Mouse (Mus musculus) spleen, adult 12 weeks (tissue): ENCODE results near the gene Ass1.
"Not testable (repeated sequence)": the region's sequence is repeated elsewhere in the genome, so short reads cannot be mapped to it uniquely, and the experiment has no call there.

Source experiments
- DNase-seq: peaks from one replicate; pipeline ENCODE4 v3.0.0; 2022; ENCODE audit warnings: low spot score

Ass1 gene

DNA sequence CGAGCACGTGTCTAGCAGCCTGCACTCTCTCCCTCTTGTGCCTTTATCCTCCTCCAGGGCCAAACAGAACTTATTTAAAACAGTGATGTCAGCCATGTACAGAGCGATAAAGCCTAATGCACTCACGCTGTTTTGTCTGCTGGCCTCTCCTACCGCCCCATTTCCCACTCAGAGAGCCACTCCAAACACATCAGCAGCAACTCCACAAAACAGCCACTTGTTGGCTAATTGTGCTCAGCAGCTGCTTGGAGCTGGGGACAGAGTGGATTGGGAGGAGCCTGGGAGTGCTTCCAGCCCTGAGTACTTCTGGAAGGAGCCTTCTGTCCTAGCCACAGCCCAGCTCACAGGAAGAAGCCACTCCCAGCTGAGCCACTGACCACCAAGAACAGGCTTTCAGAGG is 67.0 kb downstream of the Ass1 start:
- no peak for DNase-seq

DNA sequence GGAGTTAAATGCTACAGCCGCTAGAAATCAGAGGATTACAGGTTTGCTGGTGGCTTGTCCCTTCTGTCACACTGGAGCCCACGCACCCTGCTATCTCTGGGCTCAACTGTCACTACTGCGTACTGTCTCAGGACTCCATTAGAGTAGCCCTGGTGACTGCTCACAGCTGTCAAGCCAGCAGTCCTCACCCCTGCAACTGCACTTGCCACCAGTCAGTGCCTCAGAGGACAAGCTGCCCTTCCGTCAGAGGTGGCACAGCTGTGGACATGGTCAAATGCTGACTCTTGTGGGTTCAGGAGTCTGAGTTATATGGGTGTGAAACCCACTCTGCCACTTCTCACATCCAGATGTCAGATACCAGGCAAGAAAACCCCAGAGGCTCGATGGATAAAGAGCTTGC is 68.7 kb downstream of the Ass1 start:
- DNase-seq: no peak

DNA sequence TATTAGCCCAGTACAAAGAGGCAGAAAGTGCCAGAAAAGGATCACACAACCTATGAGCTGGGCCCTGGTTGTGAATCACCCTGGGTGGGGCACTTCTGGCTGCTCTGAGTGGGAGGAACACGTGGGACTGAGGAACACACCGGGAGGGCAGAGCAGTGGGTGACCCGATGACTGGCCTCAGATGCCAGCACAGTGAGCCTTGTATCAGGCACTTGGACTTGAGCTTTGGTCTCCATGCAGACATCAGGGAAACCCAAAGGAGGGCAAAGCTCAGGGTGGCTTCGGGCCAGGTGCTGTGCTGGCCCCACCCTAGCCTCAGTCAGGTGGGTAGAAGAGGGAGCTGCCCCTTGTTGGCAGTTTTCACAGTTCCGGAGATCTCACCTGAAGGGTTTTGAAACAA is 71.6 kb downstream of the Ass1 start:
- no peak for DNase-seq

DNA sequence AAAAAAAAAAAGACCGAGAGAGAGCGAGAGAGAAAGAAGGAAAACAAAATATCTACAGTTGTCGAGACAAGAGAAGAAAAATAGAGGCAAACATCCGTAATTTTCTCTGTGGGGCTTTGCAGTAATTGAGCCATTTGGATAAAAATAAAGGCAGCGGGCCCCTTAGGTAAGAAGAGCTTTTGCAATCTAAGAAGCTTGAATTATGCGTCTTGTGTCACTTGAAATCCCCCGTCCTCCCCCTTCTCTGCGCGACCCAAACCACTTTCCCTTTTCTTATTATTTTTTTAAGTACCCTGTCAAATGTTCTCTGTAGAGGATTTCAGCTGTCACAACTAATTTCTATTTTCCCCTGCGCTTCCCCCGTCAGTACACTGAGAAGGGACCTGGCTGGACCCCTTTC is 77.7 kb downstream of the Ass1 start:
- DNase-seq: no peak

DNA sequence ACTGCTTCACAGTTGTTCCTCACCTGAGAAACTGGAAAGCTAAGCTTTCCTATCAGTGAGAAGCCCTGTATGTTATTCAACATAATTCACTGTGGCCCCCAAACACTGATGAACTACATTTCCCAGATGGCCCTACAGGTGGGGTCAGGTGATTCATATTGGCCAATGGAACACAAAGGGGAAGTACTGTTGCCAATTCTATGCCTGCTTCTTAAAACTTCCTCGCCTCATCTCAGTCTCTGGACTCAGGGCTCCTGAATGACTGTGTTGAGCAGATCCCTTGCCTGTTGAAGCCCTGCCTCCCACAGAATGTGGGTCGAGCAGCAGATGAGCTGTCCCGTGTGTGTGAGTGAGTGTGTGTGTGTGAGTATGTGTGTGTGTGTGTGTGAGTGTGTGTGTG is 80.5 kb downstream of the Ass1 start:
- no peak for DNase-seq

DNA sequence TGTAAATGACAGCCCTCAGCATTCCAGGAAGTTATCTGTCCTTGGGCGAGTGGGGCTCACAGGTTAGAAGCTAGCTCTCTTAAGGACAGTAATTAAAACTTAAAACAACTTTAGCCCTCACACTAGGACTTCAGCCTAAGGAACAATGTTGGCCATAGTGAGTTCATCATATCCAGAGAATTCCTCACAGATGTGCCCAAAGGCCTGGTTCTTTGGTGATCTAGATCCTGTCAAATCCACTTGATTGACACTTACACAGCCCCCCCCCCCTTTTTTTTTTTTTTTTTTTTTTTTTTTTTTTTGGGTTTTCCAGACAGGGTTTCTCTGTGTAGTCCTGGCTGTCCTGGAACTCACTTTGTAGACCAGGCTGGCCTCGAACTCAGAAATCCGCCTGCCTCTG is 81.3 kb downstream of the Ass1 start:
- not testable (repeated sequence) for DNase-seq

DNA sequence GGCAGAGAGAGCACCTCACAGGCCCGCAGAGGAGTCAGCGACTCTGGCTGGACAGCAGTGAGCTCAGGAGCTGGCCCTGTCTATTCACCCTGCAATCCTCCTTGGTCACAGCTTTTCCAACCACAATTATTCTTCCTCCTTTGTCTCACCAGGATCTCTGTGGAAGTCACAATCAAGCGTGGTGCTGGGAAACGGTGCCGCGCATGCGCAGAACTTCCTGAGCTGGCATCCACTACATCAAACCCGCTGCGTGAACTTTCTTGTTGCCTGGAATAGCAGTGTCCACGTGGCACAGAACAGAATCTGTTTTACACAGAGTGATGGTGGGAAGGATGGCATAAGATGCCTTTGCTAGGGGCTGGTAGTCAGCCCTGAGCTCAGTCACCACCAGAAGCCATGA is 82.0 kb downstream of the Ass1 start:
- DNase-seq: no peak

DNA sequence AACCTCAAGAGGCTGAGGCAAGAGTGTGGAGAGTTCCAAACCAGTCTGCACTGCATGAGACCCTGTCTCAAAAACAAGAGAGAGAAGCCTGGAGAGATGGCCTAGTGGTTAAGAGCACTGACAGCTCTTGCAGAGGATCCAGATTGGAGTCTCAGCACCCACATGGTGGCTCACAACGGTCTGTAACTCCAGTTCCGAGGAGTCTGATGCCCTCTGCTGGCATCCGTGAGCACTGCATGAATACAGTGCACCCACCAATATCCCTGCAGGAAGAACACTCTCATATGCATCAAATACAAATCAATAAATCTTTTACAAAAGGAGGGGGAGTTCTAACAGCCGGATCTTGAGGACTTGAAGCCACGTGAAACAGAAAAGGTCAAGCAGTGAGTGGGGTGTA is 84.6 kb downstream of the Ass1 start:
- DNase-seq: no peak
